Mouse (Mus musculus): ENCODE measurements around the gene Gimd1.

Gene Gimd1

GRCm38 (mm10) chr3:132629601-132630239, at the start of gene Gimd1:
Gene Gimd1 (plus strand): TSS chr3:132629820.
- peak; percentile 12 for DNase-seq

DNA sequence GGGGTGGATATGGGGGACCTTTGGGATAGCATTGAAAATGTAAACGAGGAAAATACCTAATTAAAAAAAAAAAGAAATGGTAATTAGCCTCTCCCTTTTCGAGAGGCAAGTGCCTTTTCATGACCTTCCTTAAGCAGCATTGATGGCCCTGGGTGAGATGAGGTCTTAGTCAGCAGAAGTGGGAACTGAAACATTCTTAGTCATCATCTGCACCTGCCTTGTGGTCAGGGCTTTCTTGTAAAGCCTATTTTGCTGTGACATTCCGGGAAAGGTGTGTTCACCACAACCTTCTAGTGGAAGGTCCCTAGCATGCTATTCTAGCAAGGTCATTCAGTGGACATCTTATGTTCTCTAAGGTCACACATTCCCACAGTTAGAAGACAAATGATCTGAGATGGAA, 48.4 kb upstream of the Gimd1 start:
- DNase-seq = no peak

- DNase-seq = peak; percentile 3
These were observed 47.3 kb upstream of the Gimd1 start for GRCm38 (mm10) chr3:132582339-132582738.

- DNase-seq = no peak
These were observed 44.3 kb upstream of the Gimd1 start for GRCm38 (mm10) chr3:132585122-132585972.

GRCm38 (mm10) chr3:132588146-132588545, 41.5 kb upstream of the Gimd1 start:
- DNase-seq = no peak

GRCm38 (mm10) chr3:132590010-132590409, 39.6 kb upstream of the Gimd1 start:
- DNase-seq = no peak

- no peak for DNase-seq
These were observed 39.0 kb upstream of the Gimd1 start for GRCm38 (mm10) chr3:132590604-132591003.

DNA sequence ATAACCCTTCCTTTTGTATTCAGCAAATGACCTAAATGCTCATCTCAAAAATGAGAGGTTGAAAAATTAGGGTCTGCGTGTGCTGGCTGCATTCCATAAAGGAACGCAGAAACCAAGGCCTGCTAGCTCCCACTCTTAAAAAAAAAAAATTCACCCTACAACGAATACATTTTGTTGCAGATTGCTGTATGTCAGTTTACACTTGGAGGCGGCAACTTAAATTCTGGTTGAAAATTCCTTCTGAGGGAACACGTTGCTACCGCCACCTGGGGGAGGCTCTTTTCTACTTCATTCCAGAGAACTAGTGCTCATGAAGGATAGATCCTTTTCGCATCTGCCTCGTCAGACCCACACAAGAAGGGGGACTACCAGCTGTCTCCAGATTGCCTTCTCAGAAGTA, 879 bp upstream of the Gimd1 start:
- no peak for DNase-seq

DNA sequence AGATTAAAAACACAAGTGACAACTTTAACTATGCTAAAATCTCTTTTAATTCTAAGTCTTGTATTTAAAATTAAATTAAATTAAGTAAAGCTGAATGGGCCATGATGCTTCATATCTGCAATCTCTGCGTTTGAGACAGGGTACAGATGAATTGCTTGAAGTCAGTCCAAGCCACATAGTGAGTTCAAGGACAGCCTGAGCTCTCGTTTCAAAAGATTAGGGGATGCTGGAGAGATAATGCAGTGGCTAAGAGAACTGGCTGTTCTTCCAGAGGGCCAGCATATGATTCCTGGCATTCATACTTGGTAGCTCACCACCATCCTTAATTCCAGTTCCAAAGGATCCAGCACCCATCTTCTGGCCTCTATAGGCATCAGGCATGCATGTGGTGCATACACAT, 3.6 kb downstream of the Gimd1 start:
- DNase-seq = no peak

DNA sequence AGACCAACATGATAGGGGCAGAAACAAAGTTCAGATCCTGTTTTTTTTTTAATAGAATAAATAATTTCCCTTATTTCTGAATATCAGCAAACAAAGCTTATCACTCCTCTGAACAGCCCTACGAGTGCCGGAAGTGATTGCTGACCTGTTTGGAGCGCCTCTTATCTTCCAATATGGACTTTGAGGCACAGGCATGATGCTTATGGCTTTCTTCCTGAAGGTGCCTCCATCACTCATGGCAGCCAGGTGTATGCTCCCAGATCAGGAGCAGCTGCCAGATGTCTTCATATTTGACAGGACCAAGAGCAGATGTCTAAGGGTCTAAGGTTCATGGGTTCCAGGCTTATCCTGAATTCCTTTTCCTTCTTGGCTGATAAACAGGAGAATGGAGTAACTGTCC, 7.5 kb downstream of the Gimd1 start:
- no peak for DNase-seq

GRCm38 (mm10) chr3:132644071-132644470, 14.5 kb downstream of the Gimd1 start:
- DNase-seq = no peak

GRCm38 (mm10) chr3:132646814-132647213, 17.2 kb downstream of the Gimd1 start:
- no peak for DNase-seq

GRCm38 (mm10) chr3:132649368-132649767, 19.7 kb downstream of the Gimd1 start:
- no peak for DNase-seq

DNA sequence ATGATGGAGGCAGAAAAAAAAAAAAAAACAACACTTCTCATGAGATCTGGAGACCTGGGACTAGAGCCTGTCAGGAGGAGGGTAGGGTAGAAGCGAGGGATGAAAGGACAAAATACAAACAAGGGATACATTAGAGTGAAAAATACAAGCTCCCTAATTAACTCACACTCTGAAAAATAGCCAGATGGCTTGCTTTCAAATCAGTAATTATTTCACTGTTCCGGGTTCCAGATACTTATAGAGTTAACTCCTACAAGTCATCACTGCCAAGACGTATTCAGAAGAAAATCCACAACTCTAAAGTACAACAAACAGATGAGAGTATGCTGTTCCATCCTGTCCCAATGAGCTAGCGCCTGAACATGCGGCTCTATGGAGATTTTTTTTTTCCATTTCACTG, 20.6 kb downstream of the Gimd1 start:
- no peak for DNase-seq

DNA sequence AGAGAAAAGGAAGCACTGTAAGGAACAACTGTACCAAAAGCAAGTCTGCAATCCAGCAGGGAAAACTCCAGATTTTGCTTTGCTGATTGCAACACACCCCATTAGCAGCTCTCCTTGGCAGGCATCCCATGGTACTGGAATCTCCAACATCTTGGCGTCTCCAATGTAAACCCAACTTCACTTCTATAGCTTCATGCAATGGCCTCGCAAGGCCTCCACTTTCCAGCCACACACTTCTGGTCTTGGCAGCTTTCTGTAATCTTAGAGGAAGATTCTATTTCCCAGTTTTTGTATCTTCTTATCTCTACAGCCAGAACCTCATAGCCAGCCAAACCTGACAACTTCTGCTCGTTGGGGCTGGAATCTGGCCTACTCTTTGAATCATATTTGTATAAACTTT, 22.2 kb downstream of the Gimd1 start:
- no peak for DNase-seq

DNA sequence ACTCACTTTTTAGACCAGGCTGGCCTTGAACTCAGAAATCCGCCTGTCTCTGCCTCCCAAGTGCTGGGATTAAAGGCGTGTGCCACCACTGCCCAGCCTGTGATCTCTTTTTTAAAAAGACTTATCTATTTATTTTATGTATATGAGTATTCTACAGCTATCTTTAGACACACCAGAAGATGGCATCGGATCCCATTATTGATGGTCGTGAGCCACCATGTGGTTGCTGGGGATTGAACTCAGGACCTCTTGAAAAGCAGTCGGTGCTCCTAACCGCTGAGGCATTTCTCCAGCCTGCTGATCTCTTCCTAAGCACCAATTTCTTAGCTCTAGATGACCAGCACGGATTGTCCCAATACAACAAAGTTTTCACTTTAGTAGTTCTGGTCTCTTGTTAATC, 24.3 kb downstream of the Gimd1 start:
- no peak for DNase-seq

- no peak for DNase-seq
These were observed 26.3 kb downstream of the Gimd1 start for GRCm38 (mm10) chr3:132655955-132656354.

GRCm38 (mm10) chr3:132677494-132677893, 47.9 kb downstream of the Gimd1 start:
- DNase-seq = no peak

DNA sequence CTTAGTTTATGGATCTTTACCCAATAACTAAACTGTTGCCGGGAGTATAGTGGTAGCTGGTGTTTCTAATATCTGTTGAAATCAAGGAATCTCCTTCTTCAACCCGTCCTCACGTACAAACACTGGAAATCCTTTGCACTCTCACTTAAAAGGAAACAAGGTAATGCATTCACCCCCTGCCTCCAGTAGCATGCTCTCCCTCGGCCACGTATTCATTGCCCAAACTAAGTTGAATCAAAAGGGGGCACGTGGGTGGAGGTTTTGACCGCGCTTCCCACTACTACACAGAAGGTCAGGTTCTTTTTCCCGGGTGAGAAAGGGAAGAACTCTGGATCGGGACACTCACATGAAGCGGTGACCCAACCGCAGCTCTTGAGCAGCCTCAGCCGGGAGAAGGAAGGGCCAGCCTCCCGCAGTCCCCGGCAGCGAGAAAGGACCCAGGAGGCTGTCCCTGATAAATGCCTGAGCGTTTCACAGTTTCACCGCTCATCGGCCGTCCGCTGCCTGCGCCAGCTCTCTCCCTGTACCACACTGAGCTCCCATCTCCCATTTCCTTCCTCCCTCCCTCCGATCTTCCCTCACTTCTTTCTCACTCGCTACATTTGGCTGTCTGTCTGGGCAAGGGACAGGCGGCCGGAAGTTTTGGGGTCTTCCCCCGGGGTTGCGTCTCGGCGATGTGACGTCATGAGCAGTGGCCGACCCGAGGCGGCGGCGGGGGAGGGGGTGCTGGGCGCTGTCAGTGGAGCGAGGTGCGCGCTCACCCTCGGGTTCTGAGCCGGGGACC, 54.0 kb downstream of the Gimd1 start, which contains the start of gene Tbck:
TSS of gene Tbck (plus strand) at position 698 of the 784 bp plus-strand sequence.
- peak; percentile 95 for DNase-seq

- no peak for DNase-seq
These were observed 54.8 kb downstream of the Gimd1 start, which contains the start of gene Aimp1 for GRCm38 (mm10) chr3:132684231-132684928. Gene Aimp1 (minus strand): TSS chr3:132684370.

Data from kidney, postnatal 14 days (tissue).